Mouse (Mus musculus) C2C12 (cell line): ENCODE measurements around the gene Ddx39b. TPM values are rescaled to one million over a fixed set of nuclear protein-coding genes. Genes with fewer than 3 reads are reported as not detected.
A peak's percentile ranks its signal among the peaks of the same experiment; 100 is the strongest.
"Not testable (repeated sequence)": the region's sequence is repeated elsewhere in the genome, so short reads cannot be mapped to it uniquely, and the experiment has no call there.

Experiments
- H3K27me3 ChIP-seq: one replicate; pipeline ENCODE4 v1.6.1; 2011; ENCODE audit not compliant: control insufficient read depth, insufficient read depth, insufficient read length
- H3K36me3 ChIP-seq: one replicate; pipeline ENCODE4 v1.6.1; 2011; ENCODE audit not compliant: control insufficient read depth, insufficient read depth
- H3K4me3 ChIP-seq: one replicate; pipeline ENCODE4 v1.5.1; 2011; ENCODE audit warnings: mild to moderate bottlenecking, control low read depth; ENCODE audit not compliant: poor library complexity, insufficient read depth, severe bottlenecking
- H3K79me2 ChIP-seq: one replicate; pipeline ENCODE4 v1.6.1; 2011; ENCODE audit not compliant: control insufficient read depth, insufficient read depth
- H3K79me3 ChIP-seq: one replicate; pipeline ENCODE4 v1.6.1; 2011; ENCODE audit warnings: low read depth, control low read depth
- H3ac ChIP-seq: one replicate; pipeline ENCODE3; 2011; ENCODE audit warnings: low read depth; ENCODE audit not compliant: control insufficient read depth, insufficient read length
- CEBPB ChIP-seq: IDR thresholded peaks from one replicate; pipeline ENCODE4 v1.6.1; 2011; ENCODE audit warnings: low read depth, mild to moderate bottlenecking, control low read depth, moderate library complexity
- CTCF ChIP-seq: IDR thresholded peaks from one replicate; pipeline ENCODE4 v1.5.1; 2011; ENCODE audit not compliant: control insufficient read depth, insufficient read depth, insufficient read length
- FOSL1 ChIP-seq: IDR thresholded peaks from one replicate; pipeline ENCODE4 v1.8.0; 2011; ENCODE audit warnings: mild to moderate bottlenecking, low read length; ENCODE audit not compliant: poor library complexity, insufficient read depth, severe bottlenecking
- MAX ChIP-seq: IDR thresholded peaks from one replicate; pipeline ENCODE4 v1.6.1; 2011; ENCODE audit warnings: mild to moderate bottlenecking, control low read depth
- MYOD1 ChIP-seq: IDR thresholded peaks from one replicate; pipeline ENCODE4 v1.6.1; 2011; ENCODE audit warnings: low read depth; ENCODE audit not compliant: control insufficient read depth, insufficient read length
- MYOG ChIP-seq: IDR thresholded peaks from one replicate; pipeline ENCODE4 v1.6.1; 2011; ENCODE audit not compliant: control insufficient read depth, insufficient read length; ENCODE audit errors: extremely low read depth
- USF1 ChIP-seq: IDR thresholded peaks from one replicate; pipeline ENCODE4 v1.6.1; 2011; ENCODE audit warnings: low read depth, mild to moderate bottlenecking, control low read depth, moderate library complexity
- polyA plus RNA-seq: library from polyadenylated mRNA; unstranded; fragments of >200 nt; fragmentation: generic; extraction: Trizol; gene quantifications from one replicate; pipeline ENCODE4 v1.2.1, GENCODE M21; 2012; ENCODE audit warnings: missing spikeins

Gene Ddx39b
- polyA plus RNA-seq, 1 experiment, result 330 TPM

DNA sequence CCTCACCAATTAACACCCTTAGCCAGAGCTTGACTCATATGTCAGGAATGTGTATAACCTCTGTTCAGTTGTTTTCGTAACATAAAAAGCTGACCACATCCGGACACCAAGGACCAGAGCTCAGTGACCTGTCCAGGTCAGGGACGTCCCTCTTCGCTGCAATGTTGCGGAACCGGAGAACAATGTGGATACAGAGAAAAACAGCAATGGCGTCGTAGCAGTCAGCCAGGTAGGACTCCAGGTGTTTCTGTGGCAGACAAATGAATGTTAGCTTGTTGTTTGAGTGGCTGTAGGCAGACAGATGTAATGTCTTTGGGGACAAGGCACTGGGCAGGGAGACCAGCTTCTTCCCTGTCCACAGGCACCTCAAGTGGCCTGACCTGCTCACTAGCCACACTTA is 36.5 kb downstream of the Ddx39b start:
- no peaks in the 10 kb centered on the region for H3K79me3 ChIP-seq
- no peak for TF ChIP-seq FOSL1
- no peak for TF ChIP-seq MYOD1
- TF ChIP-seq CEBPB, result no peak
- TF ChIP-seq CTCF, result no peak
- no peak for TF ChIP-seq MYOG
- no peak for TF ChIP-seq USF1
- TF ChIP-seq MAX, result no peak
- H3K79me2 ChIP-seq, result no peaks in the 10 kb centered on the region
- H3K36me3 ChIP-seq, result no peaks in the 10 kb centered on the region
- H3K4me3 ChIP-seq, result no peak overlapping the region
- H3ac ChIP-seq, result no peak overlapping the region
- peaks cover 4% of the 10 kb centered on the region for H3K27me3 ChIP-seq

DNA sequence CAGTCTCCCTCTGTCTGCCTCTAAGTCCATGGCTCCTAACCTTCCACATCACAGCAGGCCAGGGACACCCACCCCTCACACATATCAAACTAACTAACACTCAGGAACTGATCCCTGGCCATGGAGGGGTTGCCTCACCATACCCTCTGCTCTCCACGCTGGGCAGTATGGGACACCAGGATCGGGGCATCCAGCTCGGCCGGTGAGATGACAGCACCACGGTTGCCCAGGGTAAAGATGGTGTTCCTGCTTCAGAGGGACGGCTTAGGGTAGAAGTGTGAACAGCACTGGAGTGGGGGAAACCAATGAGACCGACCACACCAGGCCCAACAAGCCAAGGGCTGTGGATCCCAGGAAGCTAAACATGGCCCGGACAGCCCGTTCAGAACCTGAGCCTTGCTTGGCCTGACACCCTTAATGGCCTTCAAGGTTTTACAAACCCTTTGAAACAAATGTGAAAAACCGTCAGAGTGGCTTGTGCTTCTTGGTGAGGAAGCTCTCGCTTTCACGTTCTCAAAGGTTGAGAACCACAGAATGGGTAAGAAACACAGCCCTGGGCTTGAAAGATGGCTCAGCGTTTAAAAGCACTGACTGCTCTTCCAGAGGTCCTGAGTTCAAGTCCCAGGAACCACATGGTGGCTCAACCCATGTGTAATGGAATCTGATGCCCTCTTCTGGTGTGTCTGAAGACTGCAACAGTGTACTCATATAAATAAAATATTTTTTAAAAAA is 37.6 kb downstream of the Ddx39b start:
- Histone ChIP-seq H3K4me3 (no peak overlapping the region), H3K79me3 (no peaks in the 10 kb centered on the region), H3ac (no peak overlapping the region), H3K36me3 (no peaks in the 10 kb centered on the region), H3K79me2 (no peaks in the 10 kb centered on the region), H3K27me3 (peaks cover 4% of the 10 kb centered on the region)
- TF ChIP-seq MYOD1 (no peak), CTCF (no peak), MYOG (no peak), CEBPB (no peak), FOSL1 (no peak), MAX (no peak), USF1 (no peak)

DNA sequence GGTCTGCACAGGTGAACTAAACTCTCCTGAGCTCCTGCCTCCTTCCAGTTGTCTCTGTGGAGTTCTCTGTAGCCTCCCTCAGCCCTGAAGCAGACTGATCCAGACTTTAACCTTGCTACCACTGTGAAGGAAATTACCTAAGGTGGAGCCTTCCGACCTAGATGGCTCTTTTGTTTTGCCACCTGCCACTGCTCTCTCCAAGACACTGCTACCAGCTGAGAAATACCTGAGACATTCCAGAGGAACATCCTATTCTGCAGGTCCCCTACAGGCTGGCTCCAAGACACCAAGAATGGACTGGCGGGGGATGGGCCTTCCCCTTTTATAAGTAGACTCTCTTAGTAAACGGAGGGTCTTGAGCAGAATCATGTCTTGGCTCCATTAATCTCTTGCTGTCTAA is 38.7 kb downstream of the Ddx39b start:
- Histone ChIP-seq H3K4me3 (no peak overlapping the region), H3K79me3 (no peaks in the 10 kb centered on the region), H3K27me3 (peaks cover 7% of the 10 kb centered on the region), H3K79me2 (no peaks in the 10 kb centered on the region), H3ac (no peak overlapping the region), H3K36me3 (no peaks in the 10 kb centered on the region)
- TF ChIP-seq MYOG (no peak), MYOD1 (no peak), USF1 (no peak), CTCF (no peak), CEBPB (no peak), FOSL1 (no peak), MAX (no peak)

DNA sequence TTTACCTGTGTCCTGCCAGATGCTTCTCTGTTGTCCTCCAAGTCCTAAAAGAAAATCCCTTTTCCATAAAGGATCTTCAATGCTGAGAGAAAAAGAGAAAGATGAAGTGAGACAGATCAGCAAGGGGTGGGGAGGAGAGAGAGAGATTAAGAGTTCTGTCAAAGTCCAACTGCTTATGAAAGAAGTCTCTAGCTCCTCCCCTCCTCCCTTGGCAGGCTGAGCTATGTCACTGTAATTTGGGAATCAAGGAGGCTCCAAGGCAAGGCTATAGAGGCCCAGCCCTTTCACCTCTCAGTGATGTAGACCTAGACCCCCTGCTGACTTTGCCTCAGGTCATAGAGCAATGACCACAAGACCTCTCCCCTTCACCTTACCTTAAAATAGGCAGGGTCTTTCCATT is 43.9 kb downstream of the Ddx39b start:
- H3K4me3 ChIP-seq, result no peak overlapping the region
- H3ac ChIP-seq, result no peak overlapping the region
- H3K79me3 ChIP-seq, result no peaks in the 10 kb centered on the region
- no peaks in the 10 kb centered on the region for H3K36me3 ChIP-seq
- peaks cover 14% of the 10 kb centered on the region for H3K27me3 ChIP-seq
- no peak for TF ChIP-seq USF1
- TF ChIP-seq CEBPB, result no peak
- TF ChIP-seq CTCF, result no peak
- TF ChIP-seq MAX, result no peak
- TF ChIP-seq MYOD1, result no peak
- no peak for TF ChIP-seq FOSL1
- TF ChIP-seq MYOG, result no peak
- no peaks in the 10 kb centered on the region for H3K79me2 ChIP-seq

DNA sequence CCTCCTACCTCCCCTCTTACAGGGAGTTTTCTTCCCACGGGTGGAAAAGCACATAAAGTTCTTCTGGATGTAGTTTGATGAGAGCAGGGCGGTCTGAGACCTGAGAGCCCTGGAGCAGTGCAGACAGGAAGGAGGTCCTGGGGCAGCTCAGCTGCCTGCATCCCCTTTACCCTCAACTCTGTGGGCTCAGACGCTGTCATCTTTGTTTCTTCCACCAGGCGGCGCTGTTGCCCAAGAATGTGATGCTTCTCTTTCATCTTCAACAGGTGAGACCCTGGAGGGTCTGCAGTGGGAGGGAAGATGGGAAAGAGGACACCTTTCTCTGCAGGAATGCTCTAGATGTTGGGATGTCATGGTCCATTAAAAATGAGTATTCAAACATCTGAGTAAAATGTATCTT is 54.2 kb downstream of the Ddx39b start:
- not testable (repeated sequence) for H3K79me2 ChIP-seq, H3K36me3 ChIP-seq, H3ac ChIP-seq, H3K27me3 ChIP-seq, H3K79me3 ChIP-seq, H3K4me3 ChIP-seq
- TF ChIP-seq CTCF, result peak; percentile 41

DNA sequence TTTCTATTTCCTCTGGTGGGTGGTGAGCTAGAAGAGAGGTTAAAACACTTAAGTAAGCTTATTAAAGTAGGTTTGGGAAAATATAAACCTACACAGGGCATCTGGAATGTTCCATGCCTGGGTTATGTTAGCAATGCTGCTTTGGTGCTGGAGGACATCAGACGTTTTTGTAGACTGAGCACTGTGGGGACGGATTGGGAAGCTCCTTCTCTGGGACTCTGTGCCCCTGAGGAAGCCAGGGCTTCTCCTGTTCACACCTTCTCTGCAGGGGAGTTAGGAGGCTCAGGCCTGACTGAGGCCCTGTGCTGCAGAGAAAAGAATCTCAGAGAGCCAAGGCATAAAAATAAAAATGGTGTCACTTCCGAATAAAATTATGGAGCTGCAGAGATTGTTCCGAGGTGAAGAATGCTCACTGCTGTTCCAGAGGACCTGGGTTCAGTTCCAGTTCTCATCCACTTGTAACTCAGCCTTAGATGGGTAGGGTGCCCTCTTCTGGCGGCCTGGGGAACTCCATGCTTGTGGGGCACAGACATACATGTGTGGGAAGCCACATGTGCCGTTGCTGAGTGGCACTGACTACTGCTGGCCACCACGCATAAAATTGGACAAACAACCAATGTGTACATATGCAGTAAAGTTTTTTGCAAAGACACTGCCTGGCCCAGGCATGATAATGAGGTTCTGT is 58.9 kb downstream of the Ddx39b start:
- not testable (repeated sequence) for H3K79me2 ChIP-seq, H3K79me3 ChIP-seq, H3K4me3 ChIP-seq, H3K27me3 ChIP-seq, H3K36me3 ChIP-seq, H3ac ChIP-seq
